Mouse (Mus musculus) ES-E14 (cell line): ENCODE results near the gene Abr. TPM values are rescaled to one million over a fixed set of nuclear protein-coding genes. Genes with fewer than 3 reads are reported as not detected.

Experiments
- DNase-seq: peaks from one replicate; pipeline ENCODE4 v3.0.0-alpha.2; 2013; ENCODE audit warnings: low read depth, low spot score
- H3K27ac ChIP-seq: 2 replicates; pipeline ENCODE4 v1.5.1; 2012; ENCODE audit warnings: low read depth, mild to moderate bottlenecking, low read length, moderate library complexity, mixed read lengths; ENCODE audit not compliant: poor library complexity, insufficient read depth, severe bottlenecking
- H3K36me3 ChIP-seq: 2 replicates; pipeline ENCODE4 v1.6.1; 2012; ENCODE audit warnings: mild to moderate bottlenecking, low read length, moderate library complexity, mixed read lengths; ENCODE audit not compliant: control insufficient read depth, poor library complexity, insufficient read depth, severe bottlenecking
- H3K4me1 ChIP-seq, 2 experiments: fragments of 150-350 bp in 1 of 2; sonication (generic) in 1 of 2; 2 replicates each; pipeline ENCODE4 v1.6.1; 2012; ENCODE audit warnings: low read length in 2 of 2, mild to moderate bottlenecking in 1 of 2, mixed read lengths in 1 of 2; ENCODE audit not compliant: control insufficient read depth in 2 of 2, insufficient read depth in 2 of 2, poor library complexity in 1 of 2
- H3K4me3 ChIP-seq, 2 experiments: fragments of 150-350 bp in 1 of 2; sonication (generic) in 1 of 2; 2 replicates each; pipeline ENCODE4 v1.5.1; 2012; ENCODE audit warnings: low read length in 2 of 2, low read depth in 1 of 2, mild to moderate bottlenecking in 1 of 2, mixed read lengths in 1 of 2; ENCODE audit not compliant: insufficient read depth in 1 of 2, poor library complexity in 1 of 2, severe bottlenecking in 1 of 2
- H3K9ac ChIP-seq: 2 replicates; pipeline ENCODE4 v1.6.1; 2012; ENCODE audit warnings: low read depth, mild to moderate bottlenecking, low read length, mixed read lengths; ENCODE audit not compliant: poor library complexity, insufficient read depth, severe bottlenecking
- H3K9me3 ChIP-seq: fragments of 150-350 bp; sonication (generic); 2 replicates; pipeline ENCODE4 v1.6.1; 2012; ENCODE audit warnings: low read depth, mild to moderate bottlenecking, low read length; ENCODE audit not compliant: control insufficient read depth, insufficient read depth
- CHD2 ChIP-seq: IDR thresholded peaks from 2 replicates; pipeline ENCODE4 v1.6.1; 2014; ENCODE audit warnings: mild to moderate bottlenecking, low read depth, low read length, inconsistent platforms
- HCFC1 ChIP-seq: IDR thresholded peaks from 2 replicates; pipeline ENCODE4 v1.6.1; 2012; ENCODE audit warnings: low read length, inconsistent platforms, borderline replicate concordance; ENCODE audit not compliant: insufficient read depth
- MAFK ChIP-seq: IDR thresholded peaks from 2 replicates; pipeline ENCODE4 v1.6.1; 2014; ENCODE audit warnings: mild to moderate bottlenecking, low read depth, low read length, inconsistent platforms; ENCODE audit not compliant: insufficient read depth
- ZC3H11A ChIP-seq: IDR thresholded peaks from 2 replicates; pipeline ENCODE4 v1.6.1; 2012; ENCODE audit warnings: low read depth, mild to moderate bottlenecking, inconsistent platforms, low read length, borderline replicate concordance
- ZNF384 ChIP-seq: IDR thresholded peaks from 2 replicates; pipeline ENCODE4 v1.6.1; 2012; ENCODE audit warnings: low read depth, low read length, inconsistent platforms
- in situ Hi-C, 2 experiments: fragments of 600-800 bp; cut with MboI; formaldehyde crosslinking; loops; one replicate each; pipeline ENCODE4 v1.15.1; 2025; ENCODE audit warnings: low sequenced_read_pairs in 2 of 2, inconsistent platforms in 1 of 2; ENCODE audit not compliant: unreplicated experiment in 2 of 2
- total RNA-seq: library from RNA; depleted of rRNA; stranded (reverse); fragments of 300-350 nt; gene quantifications from 2 replicates; pipeline ENCODE4 v1.2.3, GENCODE M21; 2012

Gene Abr
- total RNA-seq, 1 experiment, result 28.6 TPM

- Histone ChIP-seq H3K9ac (peak overlapping the region; percentile 80), H3K27ac (no peak overlapping the region), H3K4me1 (peaks cover 3 to 16% of the 10 kb centered on the region in 2 experiments; a peak in 2 of 4 replicates), H3K9me3 (no peaks in the 10 kb centered on the region), H3K4me3 (peak overlapping the region; percentile 82 to 83), H3K36me3 (no peaks in the 10 kb centered on the region)
- TF ChIP-seq HCFC1, result no peak
- DNase-seq, result no peak
- in situ Hi-C loops, result no loop called here
Measured at GRCm38 (mm10) chr11:76570741-76571612, 51.1 kb downstream of the Abr start.

GRCm38 (mm10) chr11:76570201-76570731, 51.8 kb downstream of the Abr start:
- TF ChIP-seq MAFK, result no peak
- no peak for TF ChIP-seq ZNF384
- peak overlapping the region; percentile 80; the same call in 1 of the 2 replicates for H3K9ac ChIP-seq
- no peaks in the 10 kb centered on the region for H3K36me3 ChIP-seq
- peaks cover 3 to 16% of the 10 kb centered on the region in 2 experiments; a peak in 2 of 4 replicates for H3K4me1 ChIP-seq
- in situ Hi-C loops, result no loop called here
- no peaks in the 10 kb centered on the region for H3K9me3 ChIP-seq
- DNase-seq, result no peak
- no peak overlapping the region for H3K27ac ChIP-seq
- peak overlapping the region; percentile 82 to 83 for H3K4me3 ChIP-seq

GRCm38 (mm10) chr11:76569436-76569835, 52.7 kb downstream of the Abr start:
- Histone ChIP-seq H3K27ac (no peak overlapping the region), H3K4me1 (peaks cover 3 to 16% of the 10 kb centered on the region in 2 experiments; a peak in 2 of 4 replicates), H3K36me3 (no peaks in the 10 kb centered on the region), H3K9me3 (no peaks in the 10 kb centered on the region), H3K4me3 (no peak overlapping the region), H3K9ac (no peak overlapping the region)
- in situ Hi-C loops, result no loop called here
- no peak for DNase-seq
- TF ChIP-seq ZC3H11A (no peak), ZNF384 (no peak), MAFK (no peak), HCFC1 (no peak), CHD2 (no peak)

- H3K27ac ChIP-seq, result no peak overlapping the region
- DNase-seq, result no peak
- H3K4me1 ChIP-seq, result peaks cover 3 to 30% of the 10 kb centered on the region in 2 experiments; a peak in 2 of 4 replicates
Measured at GRCm38 (mm10) chr11:76566081-76566480, 56.0 kb downstream of the Abr start.

More at GRCm38 (mm10) chr11:76566081-76566480, 56.0 kb downstream of the Abr start:
- Histone ChIP-seq H3K4me3 (no peak overlapping the region), H3K9me3 (no peaks in the 10 kb centered on the region), H3K36me3 (no peaks in the 10 kb centered on the region), H3K9ac (no peak overlapping the region)
- in situ Hi-C loops, result no loop called here
- TF ChIP-seq ZNF384 (no peak), MAFK (no peak), CHD2 (no peak), ZC3H11A (no peak), HCFC1 (no peak)
